Mouse (Mus musculus) left cerebral cortex, adult 9 months (tissue): ENCODE measurements around the gene Gm13276.
A peak's percentile ranks its signal among the peaks of the same experiment; 100 is the strongest.
"Not testable (repeated sequence)": the region's sequence is repeated elsewhere in the genome, so short reads cannot be mapped to it uniquely, and the experiment has no call there.

ENCODE experiments used
- DNase-seq, 2 experiments: peaks; one replicate each; pipeline ENCODE4 v3.0.0; 2022; ENCODE audit warnings: low spot score in 2 of 2

Gene Gm13276

DNA sequence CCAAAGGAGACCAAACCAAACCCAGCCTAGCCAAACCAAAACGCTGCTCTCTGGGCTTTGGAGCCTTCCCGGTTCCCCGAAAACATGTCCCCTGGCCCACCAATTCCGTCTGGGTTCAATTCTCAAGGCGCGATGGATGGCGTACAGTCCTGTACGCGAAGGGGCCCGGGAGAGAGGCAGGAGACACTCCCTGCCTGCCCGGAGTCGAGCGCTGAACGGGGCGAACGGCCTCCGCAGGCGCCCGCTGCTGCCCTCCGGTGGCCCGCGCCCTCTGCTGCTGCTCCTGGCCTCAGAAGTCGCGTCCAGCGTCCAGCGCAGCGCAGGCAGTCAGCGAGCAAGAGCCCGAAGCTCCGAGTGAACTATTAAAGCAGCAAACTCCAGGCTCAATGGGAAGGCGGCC is 3.2 kb upstream of the Gm13276 start:
- DNase-seq = not testable (repeated sequence)

DNA sequence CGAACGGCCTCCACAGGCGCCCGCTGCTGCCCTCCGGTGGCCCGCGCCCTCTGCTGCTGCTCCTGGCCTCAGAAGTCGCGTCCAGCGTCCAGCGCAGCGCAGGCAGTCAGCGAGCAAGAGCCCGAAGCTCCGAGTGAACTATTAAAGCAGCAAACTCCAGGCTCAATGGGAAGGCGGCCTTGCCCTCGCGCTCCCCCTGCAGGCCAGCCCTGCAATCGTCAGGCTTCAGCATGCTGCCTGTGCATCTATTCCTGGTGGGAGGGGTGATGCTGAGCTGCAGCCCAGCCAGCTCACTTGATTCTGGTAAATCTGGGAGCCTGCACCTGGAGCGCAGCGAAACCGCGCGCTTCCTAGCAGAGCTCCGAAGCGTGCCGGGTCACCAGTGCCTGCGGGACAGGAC is 2.9 kb downstream of the Gm13276 start, which contains the start of gene Gm13277:
TSS of gene Gm13277 (plus strand) at position 231 of the 400 bp plus-strand sequence.
- DNase-seq = peak; percentile 22 to 74

DNA sequence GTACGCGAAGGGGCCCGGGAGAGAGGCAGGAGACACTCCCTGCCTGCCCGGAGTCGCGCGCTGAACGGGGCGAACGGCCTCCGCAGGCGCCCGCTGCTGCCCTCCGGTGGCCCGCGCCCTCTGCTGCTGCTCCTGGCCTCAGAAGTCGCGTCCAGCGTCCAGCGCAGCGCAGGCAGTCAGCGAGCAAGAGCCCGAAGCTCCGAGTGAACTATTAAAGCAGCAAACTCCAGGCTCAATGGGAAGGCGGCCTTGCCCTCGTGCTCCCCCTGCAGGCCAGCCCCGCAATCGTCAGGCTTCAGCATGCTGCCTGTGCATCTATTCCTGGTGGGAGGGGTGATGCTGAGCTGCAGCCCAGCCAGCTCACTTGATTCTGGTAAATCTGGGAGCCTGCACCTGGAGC is 5.7 kb downstream of the Gm13276 start, which contains the start of gene Gm13278:
TSS of gene Gm13278 (plus strand) at position 301 of the 400 bp plus-strand sequence.
- DNase-seq = not testable (repeated sequence)

DNA sequence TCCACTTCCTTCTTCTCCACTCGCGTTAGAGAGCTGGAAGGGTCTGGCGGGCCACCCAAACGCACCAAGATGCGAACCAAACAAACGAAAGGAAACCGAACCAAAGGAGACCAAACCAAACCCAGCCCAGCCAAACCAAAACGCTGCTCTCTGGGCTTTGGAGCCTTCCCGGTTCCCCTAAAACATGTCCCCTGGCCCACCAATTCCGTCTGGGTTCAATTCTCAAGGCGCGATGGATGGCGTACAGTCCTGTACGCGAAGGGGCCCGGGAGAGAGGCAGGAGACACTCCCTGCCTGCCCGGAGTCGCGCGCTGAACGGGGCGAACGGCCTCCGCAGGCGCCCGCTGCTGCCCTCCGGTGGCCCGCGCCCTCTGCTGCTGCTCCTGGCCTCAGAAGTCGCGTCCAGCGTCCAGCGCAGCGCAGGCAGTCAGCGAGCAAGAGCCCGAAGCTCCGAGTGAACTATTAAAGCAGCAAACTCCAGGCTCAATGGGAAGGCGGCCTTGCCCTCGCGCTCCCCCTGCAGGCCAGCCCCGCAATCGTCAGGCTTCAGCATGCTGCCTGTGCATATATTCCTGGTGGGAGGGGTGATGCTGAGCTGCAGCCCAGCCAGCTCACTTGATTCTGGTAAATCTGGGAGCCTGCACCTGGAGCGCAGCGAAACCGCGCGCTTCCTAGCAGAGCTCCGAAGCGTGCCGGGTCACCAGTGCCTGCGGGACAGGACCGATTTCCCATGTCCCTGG is 8.6 kb downstream of the Gm13276 start, which contains the start of gene Gm13275:
TSS of gene Gm13275 (plus strand) at position 552 of the 740 bp plus-strand sequence.
- DNase-seq = peak; percentile 46 to 74

DNA sequence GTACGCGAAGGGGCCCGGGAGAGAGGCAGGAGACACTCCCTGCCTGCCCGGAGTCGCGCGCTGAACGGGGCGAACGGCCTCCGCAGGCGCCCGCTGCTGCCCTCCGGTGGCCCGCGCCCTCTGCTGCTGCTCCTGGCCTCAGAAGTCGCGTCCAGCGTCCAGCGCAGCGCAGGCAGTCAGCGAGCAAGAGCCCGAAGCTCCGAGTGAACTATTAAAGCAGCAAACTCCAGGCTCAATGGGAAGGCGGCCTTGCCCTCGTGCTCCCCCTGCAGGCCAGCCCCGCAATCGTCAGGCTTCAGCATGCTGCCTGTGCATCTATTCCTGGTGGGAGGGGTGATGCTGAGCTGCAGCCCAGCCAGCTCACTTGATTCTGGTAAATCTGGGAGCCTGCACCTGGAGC is 11.6 kb downstream of the Gm13276 start, which contains the start of gene Gm13279:
TSS of gene Gm13279 (plus strand) at position 301 of the 400 bp plus-strand sequence.
- not testable (repeated sequence) for DNase-seq

DNA sequence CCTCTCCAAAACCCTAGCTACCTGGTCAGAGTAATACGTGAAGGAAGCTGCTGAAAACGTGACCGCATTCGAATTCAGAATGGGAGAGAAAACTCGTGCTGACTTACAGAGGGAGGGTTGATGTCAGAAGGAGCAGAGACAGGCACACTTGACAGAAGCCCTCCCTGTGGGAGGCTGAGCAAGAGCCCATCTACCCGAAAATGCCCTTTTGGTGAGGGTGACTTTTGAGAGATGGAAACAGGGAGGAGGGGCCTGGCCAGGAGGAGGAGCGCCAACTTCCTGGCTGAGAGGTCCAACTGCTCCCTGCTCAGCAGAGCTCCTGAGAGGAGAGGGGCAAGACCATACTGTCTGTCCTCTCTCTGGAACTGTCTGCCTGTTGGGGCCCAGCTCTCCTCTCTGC is 13.9 kb downstream of the Gm13276 start, which contains the start of gene Gm13285:
TSS of gene Gm13285 (plus strand) at position 301 of the 400 bp plus-strand sequence.
- not testable (repeated sequence) for DNase-seq

DNA sequence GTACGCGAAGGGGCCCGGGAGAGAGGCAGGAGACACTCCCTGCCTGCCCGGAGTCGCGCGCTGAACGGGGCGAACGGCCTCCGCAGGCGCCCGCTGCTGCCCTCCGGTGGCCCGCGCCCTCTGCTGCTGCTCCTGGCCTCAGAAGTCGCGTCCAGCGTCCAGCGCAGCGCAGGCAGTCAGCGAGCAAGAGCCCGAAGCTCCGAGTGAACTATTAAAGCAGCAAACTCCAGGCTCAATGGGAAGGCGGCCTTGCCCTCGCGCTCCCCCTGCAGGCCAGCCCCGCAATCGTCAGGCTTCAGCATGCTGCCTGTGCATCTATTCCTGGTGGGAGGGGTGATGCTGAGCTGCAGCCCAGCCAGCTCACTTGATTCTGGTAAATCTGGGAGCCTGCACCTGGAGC is 17.4 kb downstream of the Gm13276 start, which contains the start of gene Gm13287:
TSS of gene Gm13287 (plus strand) at position 301 of the 400 bp plus-strand sequence.
- DNase-seq = not testable (repeated sequence)

DNA sequence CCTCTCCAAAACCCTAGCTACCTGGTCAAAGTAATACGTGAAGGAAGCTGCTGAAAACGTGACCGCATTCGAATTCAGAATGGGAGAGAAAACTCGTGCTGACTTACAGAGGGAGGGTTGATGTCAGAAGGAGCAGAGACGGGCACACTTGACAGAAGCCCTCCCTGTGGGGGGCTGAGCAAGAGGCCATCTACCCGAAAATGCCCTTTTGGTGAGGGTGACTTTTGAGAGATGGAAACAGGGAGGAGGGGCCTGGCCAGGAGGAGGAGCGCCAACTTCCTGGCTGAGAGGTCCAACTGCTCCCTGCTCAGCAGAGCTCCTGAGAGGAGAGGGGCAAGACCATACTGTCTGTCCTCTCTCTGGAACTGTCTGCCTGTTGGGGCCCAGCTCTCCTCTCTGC is 19.7 kb downstream of the Gm13276 start, which contains the start of gene Gm13288:
TSS of gene Gm13288 (plus strand) at position 301 of the 400 bp plus-strand sequence.
- DNase-seq = not testable (repeated sequence)

DNA sequence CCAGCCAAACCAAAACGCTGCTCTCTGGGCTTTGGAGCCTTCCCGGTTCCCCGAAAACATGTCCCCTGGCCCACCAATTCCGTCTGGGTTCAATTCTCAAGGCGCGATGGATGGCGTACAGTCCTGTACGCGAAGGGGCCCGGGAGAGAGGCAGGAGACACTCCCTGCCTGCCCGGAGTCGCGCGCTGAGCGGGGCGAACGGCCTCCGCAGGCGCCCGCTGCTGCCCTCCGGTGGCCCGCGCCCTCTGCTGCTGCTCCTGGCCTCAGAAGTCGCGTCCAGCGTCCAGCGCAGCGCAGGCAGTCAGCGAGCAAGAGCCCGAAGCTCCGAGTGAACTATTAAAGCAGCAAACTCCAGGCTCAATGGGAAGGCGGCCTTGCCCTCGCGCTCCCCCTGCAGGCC is 20.3 kb downstream of the Gm13276 start:
- DNase-seq = peak in 1 of 2 experiments; percentile 3

DNA sequence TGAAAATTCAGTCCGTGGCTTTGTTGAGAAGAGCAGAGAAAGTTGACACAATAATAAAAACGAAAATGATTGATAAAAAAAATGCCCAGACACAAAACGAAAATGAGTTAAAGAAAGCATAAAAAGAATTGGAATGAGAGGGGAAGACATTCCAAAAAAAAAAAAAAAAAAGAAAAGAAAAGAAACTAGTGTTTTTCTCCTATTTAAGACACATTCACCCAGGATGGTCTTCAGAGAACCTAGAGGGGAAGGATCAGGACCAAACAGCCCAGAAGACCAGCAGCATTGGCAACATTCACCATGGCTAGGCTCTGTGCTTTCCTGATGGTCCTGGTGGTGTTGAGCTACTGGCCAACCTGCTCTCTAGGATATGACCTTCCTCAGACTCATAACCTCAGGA is 30.4 kb downstream of the Gm13276 start, which contains the start of gene Ifna7:
TSS of gene Ifna7 (plus strand) at position 301 of the 400 bp plus-strand sequence.
- DNase-seq = no peak

DNA sequence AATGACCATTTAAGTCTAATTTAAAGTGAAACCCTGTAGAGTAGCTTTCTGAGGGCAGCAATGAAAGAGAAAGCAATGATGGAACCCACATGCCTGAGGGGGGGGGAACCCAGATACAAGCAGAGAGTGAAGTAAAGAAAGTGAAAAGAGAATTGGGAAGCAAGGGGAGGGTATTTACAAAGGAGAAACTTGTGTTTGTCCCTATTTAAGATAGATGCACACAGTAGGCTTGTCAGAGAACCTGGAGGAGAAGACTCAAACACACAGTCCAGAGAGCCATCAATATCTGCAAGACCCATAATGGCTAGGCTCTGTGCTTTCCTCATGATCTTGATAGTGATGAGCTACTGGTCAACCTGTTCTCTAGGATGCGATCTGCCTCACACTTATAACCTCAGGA is 34.1 kb downstream of the Gm13276 start, which contains the start of gene Ifna11:
TSS of gene Ifna11 (plus strand) at position 301 of the 400 bp plus-strand sequence.
- DNase-seq = no peak

DNA sequence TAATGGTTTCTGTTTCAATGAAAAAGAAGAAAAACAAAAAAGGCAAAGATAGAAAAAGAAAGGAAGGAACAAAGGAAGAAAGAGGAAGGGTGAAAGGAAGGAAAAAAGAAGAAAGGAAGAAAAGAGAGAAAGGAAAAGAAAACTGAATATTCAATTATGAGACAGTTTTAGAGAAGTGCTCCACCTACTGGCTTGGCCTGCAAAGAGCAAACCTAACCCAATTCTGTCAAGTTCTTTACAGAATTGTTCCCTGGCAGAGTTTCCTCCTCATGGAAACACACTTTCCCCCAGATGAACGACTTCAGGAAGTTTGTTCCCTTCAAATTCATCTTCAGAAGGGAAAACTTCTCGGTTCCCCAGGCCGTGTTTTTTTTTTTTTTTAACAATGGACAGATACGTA is 37.5 kb downstream of the Gm13276 start:
- no peak for DNase-seq

DNA sequence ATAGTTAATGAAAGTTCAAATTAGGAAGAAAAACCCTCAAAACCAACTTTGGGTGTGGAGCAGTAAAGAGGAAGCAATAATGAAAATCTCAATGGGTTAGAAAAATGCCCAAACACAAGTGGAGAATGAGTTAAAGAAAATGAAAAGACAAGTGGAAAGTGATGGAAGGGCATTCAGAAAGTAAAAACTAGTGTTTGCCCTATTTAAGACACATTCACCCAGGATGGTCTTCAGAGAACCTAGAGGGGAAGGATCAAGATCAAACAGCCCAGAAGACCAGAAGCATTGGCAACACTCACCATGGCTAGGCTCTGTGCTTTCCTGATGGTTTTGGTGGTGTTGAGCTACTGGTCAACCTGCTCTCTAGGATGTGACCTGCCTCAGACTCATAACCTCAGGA is 41.6 kb downstream of the Gm13276 start, which contains the start of gene Ifna6:
TSS of gene Ifna6 (plus strand) at position 301 of the 400 bp plus-strand sequence.
- DNase-seq = not testable (repeated sequence)

DNA sequence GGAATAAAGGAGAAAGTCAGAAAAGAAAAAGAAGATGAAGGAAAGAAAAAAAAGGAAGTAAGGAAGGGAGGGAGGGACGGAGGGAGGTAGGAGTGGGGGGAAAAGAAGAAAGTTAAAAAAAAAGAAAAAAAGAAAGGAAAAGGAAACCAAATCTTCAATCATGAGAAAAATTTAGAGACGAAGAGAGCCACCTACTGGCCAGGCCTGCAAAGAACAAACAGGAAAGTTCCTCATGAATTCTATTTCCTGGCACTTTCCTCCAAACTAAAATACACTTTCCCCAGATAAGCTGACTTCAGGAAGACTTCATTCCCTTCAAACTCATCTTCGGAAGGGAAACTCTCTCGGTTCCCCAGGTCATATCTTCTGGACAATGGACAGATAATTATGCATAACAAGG is 45.0 kb downstream of the Gm13276 start:
- DNase-seq = peak in 1 of 2 experiments; percentile 27

DNA sequence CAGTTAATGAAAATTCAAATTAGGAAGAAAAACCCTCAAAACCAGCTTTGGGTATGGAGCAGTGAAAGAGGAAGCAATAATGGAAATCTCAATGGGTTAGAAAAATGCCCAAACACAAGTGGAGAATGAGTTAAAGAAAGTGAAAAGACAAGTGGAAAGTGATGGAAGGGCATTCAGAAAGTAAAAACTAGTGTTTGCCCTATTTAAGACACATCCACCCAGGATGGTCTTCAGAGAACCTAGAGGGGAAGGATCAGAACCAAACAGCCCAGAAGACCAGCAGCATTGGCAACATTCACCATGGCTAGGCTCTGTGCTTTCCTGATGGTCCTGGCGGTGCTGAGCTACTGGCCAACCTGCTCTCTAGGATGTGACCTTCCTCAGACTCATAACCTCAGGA is 49.7 kb downstream of the Gm13276 start, which contains the start of gene Ifna5:
TSS of gene Ifna5 (plus strand) at position 301 of the 400 bp plus-strand sequence.
- not testable (repeated sequence) for DNase-seq
